Mouse (Mus musculus) heart, embryonic 14.5 days (tissue): ENCODE results near the gene Ccdc152. TPM values are rescaled to one million over a fixed set of nuclear protein-coding genes. Genes with fewer than 3 reads are reported as not detected.

Experiments used
- polyA plus RNA-seq: library from polyadenylated mRNA; unstranded; fragments of >200 nt; fragmentation: Nextera tagmentation; extraction: Ambion mirVana; gene quantifications from 2 replicates; pipeline ENCODE4 v1.2.1, GENCODE M21; 2014

Gene Ccdc152
- polyA plus RNA-seq, 1 experiment from 2014 or later = 0.18 TPM

Other genes starting within 250 kb of the Ccdc152 start
- gene Selenop, start 35.0 kb downstream of the Ccdc152 start, polyA plus RNA-seq = 178 and 180 TPM in 2 replicates